Mouse (Mus musculus): ENCODE results near the gene Arhgap24. TPM values are rescaled to one million over a fixed set of nuclear protein-coding genes. Genes with fewer than 3 reads are reported as not detected.
A peak's percentile ranks its signal among the peaks of the same experiment; 100 is the strongest.

Gene Arhgap24
- total and polyA plus RNA-seq, 3 experiments: 34.7 to 51.6 (median 47.9) TPM

DNA sequence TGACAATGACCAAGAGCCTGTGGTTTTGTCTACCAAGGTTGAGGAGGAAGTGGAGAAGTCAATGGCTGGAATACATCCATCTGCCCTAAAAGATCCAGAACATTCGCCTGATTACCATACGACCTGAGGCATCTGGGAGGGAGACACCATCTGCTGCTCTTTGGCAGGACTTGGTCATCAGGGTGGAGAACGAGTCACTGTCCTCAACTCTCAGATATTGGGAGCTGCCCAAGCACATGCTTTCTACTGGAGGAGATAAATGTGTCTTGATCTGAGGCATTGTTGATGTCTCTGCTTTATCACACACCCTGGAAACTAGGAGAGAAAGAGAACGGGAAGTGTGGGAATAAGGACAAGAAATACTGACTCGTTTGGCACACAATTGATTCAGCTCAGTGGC lies 206.5 kb downstream of the Arhgap24 start:
- peaks cover 0 to 56% of the 10 kb centered on the region in 2 experiments; a peak in 2 of 4 replicates for H3K4me1 ChIP-seq (ENCODE audit: control insufficient read depth in 1 of 2, insufficient read depth in 2 of 2)
- no peak overlapping the region for H3K4me2 ChIP-seq (ENCODE audit: insufficient read depth, low read depth, poor library complexity, severe bottlenecking)
- in situ Hi-C loops (cut with MboI; ENCODE audit: low pct_ligation_motif_present, low pct_unique_long_range_greater_than_20kb, low sequenced_read_pairs): loop anchor here (10.0 to 25.0 kb wide), 2 partner anchors 263 to 475 kb away; no protein-coding TSS in a partner anchor
- no peaks in the 10 kb centered on the region for H3K27me3 ChIP-seq (replicated peaks)
- H3K9me3 ChIP-seq (replicated peaks; ENCODE audit: low read length): peaks cover 5% of the 10 kb centered on the region
- dilution Hi-C loops (cut with MboI; ENCODE audit: extremely low pct_ligation_motif_present, extremely low pct_unique_long_range_greater_than_20kb, low sequenced_read_pairs): no loop called here
- no peak overlapping the region for H3K4me3 ChIP-seq (replicated peaks in 1 of 3; ENCODE audit: low read depth in 2 of 3, low read length in 2 of 3, poor library complexity in 1 of 3)
- no peak overlapping the region for H3K9ac ChIP-seq (ENCODE audit: insufficient read depth, low read depth)
- no peak for DNase-seq (ENCODE audit: extremely low read depth)
- no peaks in the 10 kb centered on the region; the same call in 1 of the 2 replicates for H3K79me2 ChIP-seq (replicated peaks; ENCODE audit: control insufficient read depth, extremely low read depth, insufficient read depth, poor library complexity, severe bottlenecking)
- no peak overlapping the region for H3K27ac ChIP-seq (ENCODE audit: insufficient read depth, low read depth)
- TF ChIP-seq POLR2A (IDR thresholded peaks at IDR 0.05; ENCODE audit: low read depth, low read length) (no peak), USF2 (conservative IDR thresholded peaks at IDR 0.05; ENCODE audit: low read depth, low read length) (no peak), ETS1 (conservative IDR thresholded peaks at IDR 0.05; ENCODE audit: low read depth, low read length) (no peak), JUND (conservative IDR thresholded peaks at IDR 0.05; ENCODE audit: low read depth, low read length) (no peak), MXI1 (IDR thresholded peaks at IDR 0.05; ENCODE audit: low read depth, low read length) (no peak), POLR2AphosphoS2 (IDR thresholded peaks at IDR 0.05; ENCODE audit: low read depth, low read length) (no peak), SMC3 (IDR thresholded peaks at IDR 0.05; ENCODE audit: low read depth, low read length) (no peak), USF1 (IDR thresholded peaks at IDR 0.05; ENCODE audit: low read depth, low read length) (no peak), E2F4 (IDR thresholded peaks at IDR 0.05; ENCODE audit: insufficient replicate concordance, low read depth, low read length) (no peak), JUN (IDR thresholded peaks at IDR 0.05; ENCODE audit: insufficient read depth, low read depth, low read length) (no peak), ZC3H11A (IDR thresholded peaks at IDR 0.05; ENCODE audit: low read depth, low read length) (no peak), MAX (IDR thresholded peaks at IDR 0.05; ENCODE audit: low read length) (no peak), RAD21 (IDR thresholded peaks at IDR 0.05; ENCODE audit: low read depth, low read length) (no peak), ZKSCAN1 (IDR thresholded peaks at IDR 0.05; ENCODE audit: borderline replicate concordance, low read depth, low read length) (no peak), KAT2A (IDR thresholded peaks at IDR 0.05; ENCODE audit: insufficient replicate concordance, low read length) (no peak)
- peaks cover 0 to 65% of the 10 kb centered on the region in 2 experiments for H3K36me3 ChIP-seq (replicated peaks in 1 of 2; ENCODE audit: control insufficient read depth in 1 of 2, insufficient read depth in 1 of 2, low read length in 1 of 2)

DNA sequence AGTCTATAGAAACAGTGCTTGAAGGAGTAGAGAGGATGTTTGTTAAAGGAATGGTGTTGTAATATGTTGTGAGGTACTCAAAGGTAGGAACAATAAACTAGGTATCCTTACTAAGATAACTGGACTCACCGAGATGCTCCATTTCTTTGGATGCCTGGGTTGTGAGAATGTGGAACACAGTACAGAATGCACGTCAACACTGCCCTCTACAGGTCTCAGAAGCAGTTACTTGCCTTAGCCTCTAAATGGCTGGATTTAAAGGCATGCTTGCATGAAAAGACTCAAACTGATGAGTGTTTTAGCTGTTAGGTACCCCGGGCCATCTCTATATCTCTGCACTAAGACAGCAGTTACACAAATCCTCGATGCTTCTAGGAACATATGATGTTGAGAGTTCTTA lies 211.3 kb downstream of the Arhgap24 start:
- peaks cover 3 to 81% of the 10 kb centered on the region in 2 experiments; a peak in 3 of 4 replicates for H3K4me1 ChIP-seq (ENCODE audit: control insufficient read depth in 1 of 2, insufficient read depth in 2 of 2)
- DNase-seq (ENCODE audit: extremely low read depth): peak; percentile 76
- H3K9me3 ChIP-seq (replicated peaks; ENCODE audit: low read length): no peaks in the 10 kb centered on the region
- H3K79me2 ChIP-seq (replicated peaks; ENCODE audit: control insufficient read depth, extremely low read depth, insufficient read depth, poor library complexity, severe bottlenecking): no peaks in the 10 kb centered on the region; the same call in 1 of the 2 replicates
- no peak overlapping the region for H3K4me2 ChIP-seq (ENCODE audit: insufficient read depth, low read depth, poor library complexity, severe bottlenecking)
- no peak overlapping the region for H3K27ac ChIP-seq (ENCODE audit: insufficient read depth, low read depth)
- H3K36me3 ChIP-seq (replicated peaks in 1 of 2; ENCODE audit: control insufficient read depth in 1 of 2, insufficient read depth in 1 of 2, low read length in 1 of 2): peaks cover 5 to 59% of the 10 kb centered on the region in 2 experiments
- no peak overlapping the region for H3K4me3 ChIP-seq (replicated peaks in 1 of 3; ENCODE audit: low read depth in 2 of 3, low read length in 2 of 3, poor library complexity in 1 of 3)
- in situ Hi-C loops (cut with MboI; ENCODE audit: low pct_ligation_motif_present, low pct_unique_long_range_greater_than_20kb, low sequenced_read_pairs): loop anchor here (25.0 kb wide), 1 partner anchor 480 kb away; no protein-coding TSS in a partner anchor
- dilution Hi-C loops (cut with MboI; ENCODE audit: extremely low pct_ligation_motif_present, extremely low pct_unique_long_range_greater_than_20kb, low sequenced_read_pairs): no loop called here
- no peaks in the 10 kb centered on the region for H3K27me3 ChIP-seq (replicated peaks)
- no peak overlapping the region for H3K9ac ChIP-seq (ENCODE audit: insufficient read depth, low read depth)
- TF ChIP-seq POLR2AphosphoS2 (IDR thresholded peaks at IDR 0.05; ENCODE audit: low read depth, low read length): no peak
- TF ChIP-seq E2F4 (IDR thresholded peaks at IDR 0.05; ENCODE audit: insufficient replicate concordance, low read depth, low read length): no peak
- no peak for TF ChIP-seq MYC (IDR thresholded peaks at IDR 0.05; ENCODE audit: low read depth, low read length)
- TF ChIP-seq ETS1 (conservative IDR thresholded peaks at IDR 0.05; ENCODE audit: low read depth, low read length): no peak
- TF ChIP-seq ZMIZ1 (IDR thresholded peaks at IDR 0.05; ENCODE audit: low read depth, low read length): no peak
- peak; percentile 48; the same call in 1 of the 2 replicates for TF ChIP-seq ZC3H11A (IDR thresholded peaks at IDR 0.05; ENCODE audit: low read depth, low read length)
- peak; percentile 92 for TF ChIP-seq RAD21 (IDR thresholded peaks at IDR 0.05; ENCODE audit: low read depth, low read length)
- peak; percentile 76 to 86 for TF ChIP-seq CTCF (conservative IDR thresholded peaks at IDR 0.05 in 1 of 2, IDR thresholded peaks at IDR 0.05 in 1 of 2; ENCODE audit: low read depth in 2 of 2, low read length in 2 of 2)
- TF ChIP-seq MAZ (IDR thresholded peaks at IDR 0.05; ENCODE audit: low read depth, low read length): no peak
- TF ChIP-seq KAT2A (IDR thresholded peaks at IDR 0.05; ENCODE audit: insufficient replicate concordance, low read length): no peak
- no peak for TF ChIP-seq ELF1 (IDR thresholded peaks at IDR 0.05; ENCODE audit: low read depth, low read length)
- TF ChIP-seq SMC3 (IDR thresholded peaks at IDR 0.05; ENCODE audit: low read depth, low read length): peak; percentile 78
- no peak for TF ChIP-seq EP300 (IDR thresholded peaks at IDR 0.05; ENCODE audit: low read length)
- no peak for TF ChIP-seq MAFK (IDR thresholded peaks at IDR 0.05; ENCODE audit: insufficient replicate concordance, low read length)
- TF ChIP-seq IRF4 (IDR thresholded peaks at IDR 0.05; ENCODE audit: low read depth, low read length): no peak
- TF ChIP-seq RCOR1 (conservative IDR thresholded peaks at IDR 0.05; ENCODE audit: low read depth, low read length): no peak
- no peak for TF ChIP-seq USF2 (conservative IDR thresholded peaks at IDR 0.05; ENCODE audit: low read depth, low read length)
- TF ChIP-seq JUND (conservative IDR thresholded peaks at IDR 0.05; ENCODE audit: low read depth, low read length): no peak
- TF ChIP-seq TCF12 (IDR thresholded peaks at IDR 0.05; ENCODE audit: low read depth, low read length): no peak
- no peak for TF ChIP-seq MEF2A (IDR thresholded peaks at IDR 0.05; ENCODE audit: borderline replicate concordance, low read depth, low read length)
- TF ChIP-seq CHD1 (IDR thresholded peaks at IDR 0.05; ENCODE audit: low read depth, low read length): no peak
- TF ChIP-seq BHLHE40 (IDR thresholded peaks at IDR 0.05; ENCODE audit: low read depth, low read length): no peak
- TF ChIP-seq NRF1 (IDR thresholded peaks at IDR 0.05; ENCODE audit: low read depth, low read length): no peak
- no peak for TF ChIP-seq ZKSCAN1 (IDR thresholded peaks at IDR 0.05; ENCODE audit: borderline replicate concordance, low read depth, low read length)
- TF ChIP-seq PAX5 (IDR thresholded peaks at IDR 0.05; ENCODE audit: low read length): no peak
- no peak for TF ChIP-seq SIN3A (IDR thresholded peaks at IDR 0.05; ENCODE audit: low read length)
